Mouse (Mus musculus) heart, adult 2 months (tissue): ENCODE data around the gene Prdm16.

Source experiments
- CTCF ChIP-seq: fragments of 200-600 bp; IDR thresholded peaks from 2 replicates; pipeline ENCODE4 v1.8.1; 2022; ENCODE audit warnings: antibody characterized with exemption, mild to moderate bottlenecking, moderate library complexity
- EP300 ChIP-seq: fragments of 200-500 bp; IDR thresholded peaks from 2 replicates; pipeline ENCODE4 v1.6.1; 2011; ENCODE audit warnings: low read depth, low read length, control low read depth; ENCODE audit not compliant: insufficient read depth

DNA sequence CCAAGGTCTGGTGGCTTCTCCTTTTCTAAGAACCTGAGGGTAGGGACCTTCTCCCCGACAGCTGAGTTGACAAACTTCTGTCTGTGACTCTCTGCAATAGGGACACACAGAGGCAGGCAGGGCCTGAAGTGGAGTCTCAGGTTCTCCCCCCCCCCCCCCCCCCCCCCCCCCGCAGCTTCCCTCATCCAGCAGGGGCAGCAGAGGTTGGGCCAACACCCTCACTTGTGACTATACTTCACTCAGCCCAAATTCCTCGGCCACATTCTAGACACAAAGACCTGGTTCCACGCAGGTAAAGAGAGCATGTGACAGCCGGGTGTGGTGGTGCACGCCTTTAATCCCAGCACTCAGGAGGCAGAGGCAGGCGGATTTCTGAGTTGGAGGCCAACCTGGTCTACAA, 276.2 kb downstream of the Prdm16 start:
- TF ChIP-seq CTCF (no peak), EP300 (no peak)
